Mouse (Mus musculus) c-Kit-positive CD71-negative TER-119-negative erythroid progenitor cells, embryonic 14.5 days (primary cell): ENCODE measurements around the gene Myrf.
A peak's percentile ranks its signal among the peaks of the same experiment; 100 is the strongest.

ENCODE experiments used
- DNase-seq: peaks from one replicate; pipeline ENCODE4 v3.0.0-alpha.2; 2013; ENCODE audit warnings: low read depth

Myrf gene

GRCm38 (mm10) chr19:10208851-10209250 is 31.7 kb downstream of the Myrf start:
- DNase-seq = no peak

GRCm38 (mm10) chr19:10205051-10205450 is 35.5 kb downstream of the Myrf start:
- DNase-seq = no peak

GRCm38 (mm10) chr19:10204616-10205001 is 35.9 kb downstream of the Myrf start:
- DNase-seq = peak; percentile 63

GRCm38 (mm10) chr19:10203848-10204615 is 36.5 kb downstream of the Myrf start, which contains the start of the genes Tmem258 and Fen1:
Tmem258 (plus strand) TSS chr19:10204014.
Fen1 (minus strand) TSS chr19:10204169.
- DNase-seq = peak; percentile 78

GRCm38 (mm10) chr19:10203146-10203847 is 37.3 kb downstream of the Myrf start:
- no peak for DNase-seq

- DNase-seq = peak; percentile 76
These were observed 41.8 kb downstream of the Myrf start for GRCm38 (mm10) chr19:10198723-10199122.

GRCm38 (mm10) chr19:10198286-10198685 is 42.3 kb downstream of the Myrf start:
- DNase-seq = no peak

- no peak for DNase-seq
These were observed 43.4 kb downstream of the Myrf start for GRCm38 (mm10) chr19:10197130-10197529.

- no peak for DNase-seq
These were observed 45.3 kb downstream of the Myrf start for GRCm38 (mm10) chr19:10195252-10195651.

- no peak for DNase-seq
These were observed 46.2 kb downstream of the Myrf start for GRCm38 (mm10) chr19:10194337-10194736.

GRCm38 (mm10) chr19:10191326-10191725 is 49.2 kb downstream of the Myrf start:
- DNase-seq = no peak

- DNase-seq = no peak
These were observed 49.8 kb downstream of the Myrf start for GRCm38 (mm10) chr19:10190796-10191195.

- no peak for DNase-seq
These were observed 50.6 kb downstream of the Myrf start for GRCm38 (mm10) chr19:10189940-10190339.

GRCm38 (mm10) chr19:10189022-10189421 is 51.5 kb downstream of the Myrf start:
- no peak for DNase-seq

GRCm38 (mm10) chr19:10188281-10188811 is 52.2 kb downstream of the Myrf start:
- no peak for DNase-seq

- DNase-seq = no peak
These were observed 54.0 kb downstream of the Myrf start for GRCm38 (mm10) chr19:10186569-10186968.

- DNase-seq = no peak
These were observed 54.7 kb downstream of the Myrf start for GRCm38 (mm10) chr19:10185876-10186275.

GRCm38 (mm10) chr19:10184096-10184495 is 56.5 kb downstream of the Myrf start:
- no peak for DNase-seq

- DNase-seq = no peak
These were observed 57.1 kb downstream of the Myrf start for GRCm38 (mm10) chr19:10183299-10183983.

GRCm38 (mm10) chr19:10182670-10183298 is 57.8 kb downstream of the Myrf start, which contains the start of gene Fads1:
Fads1 (plus strand) TSS chr19:10182888.
- DNase-seq = peak; percentile 84

GRCm38 (mm10) chr19:10182142-10182541 is 58.4 kb downstream of the Myrf start:
- DNase-seq = no peak

GRCm38 (mm10) chr19:10181225-10181624 is 59.3 kb downstream of the Myrf start:
- no peak for DNase-seq
